Mouse (Mus musculus): ENCODE data around the gene Gm5294. TPM values are rescaled to one million over a fixed set of nuclear protein-coding genes. Genes with fewer than 3 reads are reported as not detected.
A peak's percentile ranks its signal among the peaks of the same experiment; 100 is the strongest.

Gene Gm5294
- polyA plus RNA-seq, 1 experiment from 2014 or later = not detected

GRCm38 (mm10) chr5:138840981-138841380, 21.1 kb downstream of the Gm5294 start:
- Histone ChIP-seq H3K4me1 (replicated peaks; ENCODE audit: control insufficient read depth, insufficient read depth, low read length) (no peaks in the 10 kb centered on the region), H3K27me3 (replicated peaks; ENCODE audit: control insufficient read depth, insufficient read depth, low read length) (0 out of 2 replicates have a peak, but pooled peaks cover 3% of the 10 kb centered on the region), H3K9ac (ENCODE audit: low read depth, low read length) (no peak overlapping the region), H3K4me2 (replicated peaks; ENCODE audit: low read depth) (no peak overlapping the region), H3K9me3 (ENCODE audit: control insufficient read depth) (no peaks in the 10 kb centered on the region), H3K4me3 (ENCODE audit: low read depth, low read length) (no peak overlapping the region), H3K27ac (ENCODE audit: low read depth, low read length) (no peak overlapping the region), H3K36me3 (ENCODE audit: control insufficient read depth, insufficient read depth) (no peaks in the 10 kb centered on the region)
- ATAC-seq = no peak
- no peak for TF ChIP-seq CTCF (IDR thresholded peaks at IDR 0.05; ENCODE audit: low read depth)
- WGBS = 84% methylated on average over 4 of the region's 4 CpGs

GRCm38 (mm10) chr5:138843168-138843824, 23.4 kb downstream of the Gm5294 start:
- Histone ChIP-seq H3K9me3 (ENCODE audit: control insufficient read depth) (no peaks in the 10 kb centered on the region), H3K27me3 (replicated peaks; ENCODE audit: control insufficient read depth, insufficient read depth, low read length) (0 out of 2 replicates have a peak, but pooled peaks cover 3% of the 10 kb centered on the region), H3K27ac (ENCODE audit: low read depth, low read length) (no peak overlapping the region), H3K9ac (ENCODE audit: low read depth, low read length) (no peak overlapping the region), H3K4me3 (ENCODE audit: low read depth, low read length) (no peak overlapping the region), H3K4me1 (replicated peaks; ENCODE audit: control insufficient read depth, insufficient read depth, low read length) (no peaks in the 10 kb centered on the region), H3K36me3 (ENCODE audit: control insufficient read depth, insufficient read depth) (no peaks in the 10 kb centered on the region), H3K4me2 (replicated peaks; ENCODE audit: low read depth) (no peak overlapping the region)
- TF ChIP-seq CTCF (IDR thresholded peaks at IDR 0.05; ENCODE audit: low read depth) = no peak
- no peak for ATAC-seq
- 70% methylated on average over 9 of the region's 9 CpGs for WGBS

DNA sequence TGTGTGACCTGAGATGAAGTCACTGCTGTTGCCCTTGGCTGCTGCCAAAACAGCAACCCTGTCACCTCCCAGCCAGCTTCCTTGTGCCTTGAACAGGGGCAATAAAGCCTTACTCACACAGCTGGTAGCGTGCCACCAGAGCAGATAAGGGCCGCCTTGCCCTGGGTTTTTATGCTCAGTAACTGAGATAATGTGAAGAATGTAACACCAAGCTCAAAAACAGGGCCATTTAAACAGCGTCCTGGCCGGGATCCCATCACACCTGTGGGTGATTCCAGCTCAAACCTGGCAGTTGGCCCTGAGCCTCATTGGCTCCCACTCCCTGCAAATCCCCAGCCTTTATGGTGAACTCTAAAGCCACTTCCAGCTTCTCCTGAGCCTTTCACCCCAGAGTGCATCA, 26.6 kb downstream of the Gm5294 start:
- H3K4me1 ChIP-seq (replicated peaks; ENCODE audit: control insufficient read depth, insufficient read depth, low read length) = peaks cover 7% of the 10 kb centered on the region
- H3K4me2 ChIP-seq (replicated peaks; ENCODE audit: low read depth) = no peak overlapping the region
- H3K9me3 ChIP-seq (ENCODE audit: control insufficient read depth) = no peaks in the 10 kb centered on the region
- 23% methylated on average over 4 of the region's 4 CpGs for WGBS
- H3K27me3 ChIP-seq (replicated peaks; ENCODE audit: control insufficient read depth, insufficient read depth, low read length) = 0 out of 2 replicates have a peak, but pooled peaks cover 3% of the 10 kb centered on the region
- TF ChIP-seq CTCF (IDR thresholded peaks at IDR 0.05; ENCODE audit: low read depth) = no peak
- peak overlapping the region; percentile 31; the same call in 1 of the 2 replicates for H3K27ac ChIP-seq (ENCODE audit: low read depth, low read length)
- peak; percentile 68 for ATAC-seq
- no peak overlapping the region for H3K4me3 ChIP-seq (ENCODE audit: low read depth, low read length)
- no peak overlapping the region for H3K9ac ChIP-seq (ENCODE audit: low read depth, low read length)
- H3K36me3 ChIP-seq (ENCODE audit: control insufficient read depth, insufficient read depth) = no peaks in the 10 kb centered on the region

DNA sequence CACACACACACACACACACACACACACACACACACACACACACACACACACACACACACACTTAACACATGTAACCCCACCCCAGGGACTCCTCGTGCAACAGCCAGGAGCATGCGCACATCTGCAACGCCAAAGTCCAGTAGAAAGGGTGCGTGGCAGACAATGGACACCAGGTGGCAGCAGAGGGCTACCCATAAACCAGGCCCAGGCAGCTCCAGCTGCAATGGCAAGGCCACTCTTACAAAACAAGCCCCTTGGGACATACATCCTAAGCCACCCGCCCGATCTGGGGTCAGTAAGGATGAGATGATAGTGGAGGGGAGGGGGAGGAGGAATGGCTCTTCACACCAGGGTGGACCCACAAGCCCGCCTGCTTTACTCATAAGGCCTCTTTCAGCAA, 28.2 kb downstream of the Gm5294 start:
- H3K9ac ChIP-seq (ENCODE audit: low read depth, low read length) = no peak overlapping the region
- WGBS = 9% methylated on average over 7 of the region's 7 CpGs

GRCm38 (mm10) chr5:138849682-138850461, 30.0 kb downstream of the Gm5294 start:
- Histone ChIP-seq H3K27ac (ENCODE audit: low read depth, low read length) (peak overlapping the region; percentile 87), H3K36me3 (ENCODE audit: control insufficient read depth, insufficient read depth) (no peaks in the 10 kb centered on the region), H3K27me3 (replicated peaks; ENCODE audit: control insufficient read depth, insufficient read depth, low read length) (no peaks in the 10 kb centered on the region), H3K4me3 (ENCODE audit: low read depth, low read length) (peak overlapping the region; percentile 0), H3K4me2 (replicated peaks; ENCODE audit: low read depth) (peak overlapping the region; percentile 44), H3K9ac (ENCODE audit: low read depth, low read length) (no peak overlapping the region), H3K4me1 (replicated peaks; ENCODE audit: control insufficient read depth, insufficient read depth, low read length) (peaks cover 7% of the 10 kb centered on the region), H3K9me3 (ENCODE audit: control insufficient read depth) (no peaks in the 10 kb centered on the region)
- peak; percentile 73 for ATAC-seq
- TF ChIP-seq CTCF (IDR thresholded peaks at IDR 0.05; ENCODE audit: low read depth) = 0 out of 2 replicates have a peak, but pooled peaks have one; percentile 21
- whole genome bisulfite sequencing = 39% methylated on average over 23 of the region's 23 CpGs

More for the DNA sequence above, 28.2 kb downstream of the Gm5294 start:
- Histone ChIP-seq H3K4me3 (ENCODE audit: low read depth, low read length) (no peak overlapping the region), H3K4me2 (replicated peaks; ENCODE audit: low read depth) (no peak overlapping the region), H3K4me1 (replicated peaks; ENCODE audit: control insufficient read depth, insufficient read depth, low read length) (peaks cover 7% of the 10 kb centered on the region), H3K27ac (ENCODE audit: low read depth, low read length) (no peak overlapping the region), H3K27me3 (replicated peaks; ENCODE audit: control insufficient read depth, insufficient read depth, low read length) (0 out of 2 replicates have a peak, but pooled peaks cover 3% of the 10 kb centered on the region), H3K36me3 (ENCODE audit: control insufficient read depth, insufficient read depth) (no peaks in the 10 kb centered on the region), H3K9me3 (ENCODE audit: control insufficient read depth) (no peaks in the 10 kb centered on the region)
- ATAC-seq = 0 out of 2 replicates have a peak, but pooled peaks have one; percentile 6
- TF ChIP-seq CTCF (IDR thresholded peaks at IDR 0.05; ENCODE audit: low read depth) = peak; percentile 100

GRCm38 (mm10) chr5:138850462-138850844, 30.6 kb downstream of the Gm5294 start:
- no peak for TF ChIP-seq CTCF (IDR thresholded peaks at IDR 0.05; ENCODE audit: low read depth)
- peaks cover 7% of the 10 kb centered on the region for H3K4me1 ChIP-seq (replicated peaks; ENCODE audit: control insufficient read depth, insufficient read depth, low read length)
- H3K27me3 ChIP-seq (replicated peaks; ENCODE audit: control insufficient read depth, insufficient read depth, low read length) = no peaks in the 10 kb centered on the region
- H3K27ac ChIP-seq (ENCODE audit: low read depth, low read length) = peak overlapping the region; percentile 41
- no peak overlapping the region for H3K9ac ChIP-seq (ENCODE audit: low read depth, low read length)
- H3K4me3 ChIP-seq (ENCODE audit: low read depth, low read length) = peak overlapping the region; percentile 0; the same call in 1 of the 2 replicates
- ATAC-seq = peak; percentile 14; the same call in 1 of the 2 replicates
- H3K9me3 ChIP-seq (ENCODE audit: control insufficient read depth) = no peaks in the 10 kb centered on the region
- H3K36me3 ChIP-seq (ENCODE audit: control insufficient read depth, insufficient read depth) = no peaks in the 10 kb centered on the region
- H3K4me2 ChIP-seq (replicated peaks; ENCODE audit: low read depth) = peak overlapping the region; percentile 44
- WGBS = 37% methylated on average over 5 of the region's 5 CpGs
